Mouse (Mus musculus) common myeloid progenitor, adult 5-6 weeks (primary cell): ENCODE measurements at regions not wholly inside any gene's neighbourhood (a gene's known extent, or its start where the extent isn't known, plus 50 kb on each side); places are given as distances from the start of the nearest gene placed in this dataset.
"Not testable (repeated sequence)": the region's sequence is repeated elsewhere in the genome, so short reads cannot be mapped to it uniquely, and the experiment has no call there.

Experiments
- ATAC-seq: replicated peaks from 2 replicates; pipeline ENCODE4 v1.8.0; 2016; ENCODE audit warnings: low read depth, mild to moderate bottlenecking, moderate TSS enrichment, inconsistent platforms; ENCODE audit not compliant: poor library complexity, severe bottlenecking

DNA sequence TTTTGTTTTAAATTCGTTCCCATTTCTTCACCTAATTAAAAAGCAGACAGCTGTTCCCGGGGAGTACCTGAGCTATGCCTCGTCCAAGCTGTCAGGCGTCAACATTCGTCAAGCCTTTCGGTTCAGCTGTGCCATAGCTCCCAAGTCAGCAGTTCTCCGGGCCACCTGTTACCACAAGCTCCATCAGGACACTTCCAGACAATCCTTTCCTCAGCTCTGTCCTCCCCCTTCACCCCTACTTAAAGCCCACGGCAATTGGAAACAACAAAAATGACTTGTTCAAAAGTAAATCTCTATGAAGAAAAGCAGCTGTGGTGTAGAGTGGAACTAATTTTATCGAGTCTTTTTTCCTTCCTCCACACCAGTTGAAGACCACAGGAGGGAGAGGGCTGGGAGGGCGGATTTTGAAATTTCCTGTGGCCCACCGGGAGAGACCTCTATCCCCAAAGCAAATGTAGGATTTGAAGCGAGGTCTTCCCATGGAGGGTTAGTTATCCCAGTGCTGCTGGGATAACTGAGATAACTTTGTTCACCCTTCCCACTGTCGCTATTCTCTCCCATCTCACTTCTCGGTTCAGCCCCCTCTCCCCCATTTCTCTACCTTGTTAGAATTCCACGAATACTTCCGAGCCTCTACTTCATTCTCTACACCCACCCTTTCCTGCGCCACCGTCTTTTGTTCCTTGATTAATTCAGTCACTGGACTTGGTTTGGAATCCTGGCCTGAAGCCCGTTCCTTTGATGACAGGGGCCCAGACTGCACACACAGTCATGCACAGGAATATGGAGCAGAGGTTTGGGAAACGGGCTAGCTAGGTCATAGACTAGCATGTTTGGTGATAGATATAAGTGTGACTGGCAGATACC lies 193.1 kb upstream of the Ccdc54 start:
- ATAC-seq: no peak

DNA sequence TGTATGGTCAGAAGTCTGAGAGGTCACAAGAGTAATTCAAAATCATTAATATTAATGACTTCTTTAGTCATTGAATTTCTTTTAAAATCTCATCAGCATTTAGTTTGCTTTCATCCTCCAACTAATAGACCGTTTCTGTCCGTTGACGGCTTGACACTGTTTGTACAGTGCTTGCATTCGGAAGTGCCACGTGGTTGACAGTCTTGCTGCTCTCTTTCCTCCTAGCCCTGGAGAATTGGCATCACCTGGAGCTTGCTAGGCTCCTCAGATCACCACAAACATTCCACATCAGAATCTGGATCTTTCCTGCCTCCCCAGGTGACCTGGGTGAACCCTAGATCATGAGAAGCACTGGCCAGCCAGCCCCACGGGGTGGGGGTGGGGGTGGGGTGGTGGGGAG lies 192.3 kb upstream of the Ccdc54 start:
- ATAC-seq: no peak

DNA sequence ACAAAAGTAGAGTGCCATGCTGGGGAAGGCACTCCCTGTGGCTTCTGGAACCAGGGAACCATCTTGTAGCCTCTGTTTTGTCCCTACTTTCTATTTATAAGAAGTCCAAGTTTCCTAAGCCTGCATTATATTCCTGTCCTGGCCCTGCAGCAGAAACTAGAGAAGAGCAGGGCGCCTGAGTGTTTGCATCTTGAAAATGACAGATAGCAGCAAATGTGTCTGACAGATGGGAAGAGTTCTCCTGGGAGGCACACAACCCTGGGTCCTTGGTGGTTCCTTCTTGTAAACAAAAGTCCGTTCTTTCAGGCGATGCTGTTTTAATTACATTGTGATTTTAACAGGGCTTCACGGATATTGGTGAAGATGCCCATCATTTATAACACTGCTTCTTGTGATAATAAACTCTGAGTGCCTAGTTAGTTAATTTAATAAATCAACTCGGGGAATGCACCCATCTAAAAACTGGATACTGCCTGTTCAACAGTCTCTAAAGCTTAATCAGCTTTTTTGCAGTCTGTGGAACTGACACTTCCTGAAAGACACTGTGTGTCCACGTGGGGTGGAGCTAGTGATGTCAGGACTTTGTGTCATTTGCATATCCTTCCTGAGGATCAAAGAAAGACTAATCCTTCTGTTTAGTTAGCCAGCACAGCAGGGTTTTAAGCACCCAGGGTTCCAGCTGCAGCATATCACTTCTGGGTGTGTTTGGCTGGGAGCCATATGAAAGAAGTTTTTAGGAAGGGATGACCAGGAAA lies 188.3 kb upstream of the Ccdc54 start:
- ATAC-seq: peak; percentile 93

DNA sequence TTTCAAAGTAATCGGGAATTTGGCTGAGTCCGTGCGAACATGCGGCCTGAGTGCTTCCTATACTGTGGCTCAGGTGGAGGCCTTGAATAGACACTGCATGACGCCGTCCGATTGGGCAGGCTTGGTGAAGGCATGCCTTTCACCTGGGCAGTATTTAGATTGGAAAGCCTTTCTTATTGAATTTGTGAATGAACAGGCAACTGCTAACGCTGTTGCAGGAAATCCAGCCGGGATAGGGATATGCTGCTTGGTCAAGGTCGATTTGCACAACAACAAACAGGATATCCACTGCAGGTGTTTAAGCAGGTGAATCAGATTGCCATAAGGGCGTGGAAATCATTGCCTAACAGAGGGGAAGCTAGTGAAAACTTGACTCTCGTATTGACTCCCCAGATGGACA lies 183.7 kb upstream of the Ccdc54 start:
- ATAC-seq: not testable (repeated sequence)

DNA sequence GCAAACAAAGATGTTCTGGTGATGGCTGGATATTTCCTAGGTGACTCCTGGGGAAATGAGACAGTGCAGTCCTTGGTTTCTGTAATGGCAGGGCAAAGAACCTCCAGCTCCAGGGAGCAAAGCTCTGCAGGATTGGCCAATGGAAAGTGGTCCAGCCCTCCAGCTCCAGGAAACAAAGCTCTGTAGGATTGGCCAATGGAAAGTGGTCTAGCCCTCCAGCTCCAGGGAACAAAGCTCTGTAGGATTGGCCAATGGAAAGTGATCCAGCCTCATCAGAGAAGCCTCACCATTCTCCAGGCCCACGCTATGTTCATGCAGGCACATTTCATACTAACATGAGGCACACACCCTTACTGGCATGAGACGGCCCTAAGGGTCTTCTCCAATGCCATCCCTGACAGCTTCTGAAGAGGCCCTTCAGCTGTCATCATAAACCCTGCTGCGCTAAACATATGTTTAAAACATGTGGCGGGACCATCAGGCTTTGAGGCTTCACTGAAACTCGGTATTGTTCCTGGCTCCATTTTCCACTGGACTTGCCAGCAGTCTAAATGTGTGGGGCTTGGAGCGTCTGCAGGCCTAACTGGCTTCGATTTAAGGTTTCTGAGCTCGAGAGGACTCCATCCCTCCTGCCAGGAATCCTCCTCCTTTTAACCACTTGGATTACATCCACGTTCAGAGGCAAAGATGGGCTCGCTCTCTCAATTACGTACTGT lies 175.3 kb upstream of the Ccdc54 start:
- ATAC-seq: no peak

DNA sequence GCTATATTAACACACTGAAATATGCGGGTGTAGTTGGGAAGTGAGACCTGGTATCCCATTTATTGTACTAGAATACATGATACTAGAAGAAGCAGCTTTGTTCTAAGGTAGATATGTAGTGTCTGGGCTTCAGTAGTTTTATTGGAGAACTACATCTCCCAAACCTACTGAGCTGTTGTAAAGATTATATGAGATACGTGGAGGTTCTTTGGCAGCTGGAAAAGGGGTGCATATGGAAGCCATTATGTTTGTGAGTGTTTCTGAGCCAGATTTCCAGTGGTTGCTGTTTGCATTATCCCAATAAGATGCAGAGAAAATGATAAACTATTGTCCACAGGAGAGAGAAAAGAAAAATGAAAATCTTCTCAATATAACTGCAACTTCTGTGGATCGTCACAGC lies 171.1 kb upstream of the Ccdc54 start:
- no peak for ATAC-seq

DNA sequence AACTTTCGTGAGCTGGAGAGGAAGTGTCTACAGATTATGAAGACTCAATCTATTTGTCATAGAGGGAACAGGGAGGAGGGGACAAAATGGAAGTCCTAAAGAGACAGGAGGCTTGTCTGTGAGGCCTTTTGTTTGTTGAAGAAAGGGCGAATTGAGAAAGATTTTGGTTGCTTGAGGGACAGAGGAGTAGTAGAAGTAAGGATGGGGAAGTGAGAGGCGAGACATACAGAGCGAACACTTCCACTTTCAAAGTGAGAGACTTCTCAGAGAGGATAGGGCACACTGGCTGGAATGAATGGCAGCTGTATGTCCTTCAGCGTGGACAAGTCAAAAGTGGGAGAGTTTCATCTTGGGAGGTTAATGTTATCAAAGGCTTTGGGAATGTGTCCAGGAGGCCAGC lies 169.0 kb upstream of the Ccdc54 start:
- peak; percentile 69 for ATAC-seq

DNA sequence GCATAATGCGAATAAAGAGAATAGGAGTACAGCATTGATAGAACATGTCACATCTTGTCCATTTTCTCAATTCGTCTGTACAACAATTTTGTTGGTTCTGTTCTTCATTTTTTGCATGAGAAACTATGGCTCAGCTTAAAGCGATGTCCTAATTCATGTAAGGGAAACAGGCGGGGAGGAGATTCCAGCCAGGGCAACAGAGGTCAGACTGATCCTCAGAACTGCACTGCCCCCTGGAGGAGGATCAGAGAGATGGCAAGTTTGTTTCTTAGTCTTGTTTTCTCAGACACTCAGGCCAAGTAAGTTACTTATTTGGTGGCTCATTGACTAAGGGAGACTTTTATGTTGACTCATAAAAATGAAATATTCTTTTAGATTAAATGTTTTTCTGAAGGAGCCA lies 165.7 kb upstream of the Ccdc54 start:
- ATAC-seq: peak; percentile 90

DNA sequence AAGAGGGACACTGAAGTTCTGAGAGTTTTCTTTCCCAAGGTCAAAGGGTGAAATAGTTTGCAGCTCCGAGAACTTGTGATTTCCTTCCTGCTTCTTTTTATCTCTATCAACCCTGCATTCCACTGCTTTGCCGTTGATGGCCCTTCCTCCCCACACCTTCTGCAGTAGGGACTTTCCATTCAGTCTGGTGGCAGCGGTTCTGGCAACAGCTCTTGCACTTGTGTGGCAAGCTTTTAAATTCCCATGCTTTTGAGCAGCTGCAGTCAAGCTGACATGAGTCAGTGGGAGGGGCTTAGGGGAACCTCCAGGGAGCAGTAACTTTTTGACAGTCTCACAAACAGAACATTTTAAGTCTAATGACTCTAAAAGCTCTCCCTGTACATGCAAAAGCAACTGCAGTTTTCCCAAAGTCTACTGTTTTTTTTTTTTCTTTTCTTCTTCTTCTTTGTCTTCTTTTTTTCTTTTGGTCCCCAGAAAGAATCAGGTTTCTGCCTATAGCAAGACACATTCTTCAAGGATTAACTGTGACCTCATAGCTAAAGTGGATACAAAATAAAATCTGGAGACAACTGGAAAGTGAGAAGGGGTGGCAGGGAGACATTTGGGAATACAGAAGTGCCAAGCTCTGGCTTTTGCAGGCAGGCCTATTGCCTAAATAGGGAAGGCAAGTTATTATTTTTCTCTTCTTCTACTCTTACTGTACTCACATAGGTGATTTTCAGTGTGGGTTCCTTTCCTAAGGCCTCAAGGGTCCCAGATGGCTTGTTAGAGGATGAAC lies 162.8 kb upstream of the Ccdc54 start:
- peak; percentile 69 for ATAC-seq

DNA sequence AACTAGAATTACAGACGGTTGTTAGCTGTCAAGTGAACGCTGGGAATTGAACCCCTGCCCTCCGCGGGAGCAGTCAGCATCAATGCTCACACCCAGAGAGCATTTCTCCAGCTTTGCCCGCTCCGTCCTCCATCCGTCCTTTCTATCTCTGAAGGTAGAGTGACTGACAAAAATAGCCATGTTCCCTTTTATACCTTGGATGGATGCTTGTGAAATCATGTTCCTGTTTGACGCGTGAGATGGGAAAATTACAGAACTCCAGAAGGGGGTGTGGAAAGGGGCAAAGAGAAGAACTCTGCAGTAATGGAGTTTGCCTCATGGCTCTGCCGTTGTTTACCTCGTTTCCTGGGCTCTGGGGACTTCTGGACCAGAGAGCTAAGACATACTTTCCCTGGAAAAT lies 162.1 kb upstream of the Ccdc54 start:
- no peak for ATAC-seq

DNA sequence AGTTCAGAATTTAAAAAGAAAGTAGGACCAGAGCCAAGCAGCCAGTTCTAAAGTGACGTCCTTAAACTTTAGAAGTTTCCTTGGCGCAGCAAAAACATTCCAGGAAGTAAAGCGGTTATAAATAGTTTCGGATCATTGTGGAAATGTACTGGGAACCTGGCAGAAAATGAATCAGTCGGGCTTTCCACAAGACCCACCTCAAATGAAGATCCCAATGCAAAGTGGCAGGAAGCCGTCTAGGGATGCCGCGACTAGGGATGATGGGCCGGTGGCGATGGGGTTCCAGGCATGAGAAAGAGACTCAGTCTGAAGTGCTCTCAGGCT lies 161.3 kb upstream of the Ccdc54 start:
- ATAC-seq: no peak

DNA sequence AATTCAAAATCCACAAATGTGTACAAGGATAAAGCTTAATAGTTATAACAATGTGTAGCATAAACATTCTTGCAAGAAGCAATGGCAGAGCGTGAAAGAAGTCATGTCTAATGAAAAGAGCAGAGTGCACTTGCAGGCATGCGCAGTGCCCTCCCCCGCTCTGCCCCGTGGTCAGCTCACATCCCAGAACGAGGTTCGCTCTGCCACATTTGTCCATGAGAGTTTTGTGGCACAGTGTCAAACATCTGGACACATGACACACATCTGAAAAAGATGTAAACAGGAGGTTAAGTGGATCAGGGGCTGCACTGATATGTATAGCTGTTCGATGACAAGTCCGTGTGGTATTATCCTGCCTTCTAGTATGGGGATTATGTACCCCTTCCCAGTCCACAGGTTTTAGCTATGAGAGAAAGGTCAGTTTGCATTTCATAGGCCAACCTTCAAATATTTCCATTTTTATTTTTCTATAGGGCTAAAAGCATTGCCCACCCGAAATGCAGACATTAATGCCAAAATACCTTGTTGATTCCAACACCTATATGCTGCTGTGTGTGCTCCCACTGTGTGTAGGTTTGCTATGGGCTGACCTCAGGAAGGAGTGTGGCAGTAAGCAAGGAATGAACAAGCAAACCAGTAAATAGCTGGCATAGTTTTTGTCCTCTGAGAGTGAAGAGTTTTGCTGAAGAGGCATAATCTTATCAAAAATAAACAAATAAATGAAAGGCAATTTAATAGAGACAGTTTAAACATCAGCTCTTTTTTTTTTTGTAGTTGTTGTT lies 160.7 kb upstream of the Ccdc54 start:
- ATAC-seq: no peak

DNA sequence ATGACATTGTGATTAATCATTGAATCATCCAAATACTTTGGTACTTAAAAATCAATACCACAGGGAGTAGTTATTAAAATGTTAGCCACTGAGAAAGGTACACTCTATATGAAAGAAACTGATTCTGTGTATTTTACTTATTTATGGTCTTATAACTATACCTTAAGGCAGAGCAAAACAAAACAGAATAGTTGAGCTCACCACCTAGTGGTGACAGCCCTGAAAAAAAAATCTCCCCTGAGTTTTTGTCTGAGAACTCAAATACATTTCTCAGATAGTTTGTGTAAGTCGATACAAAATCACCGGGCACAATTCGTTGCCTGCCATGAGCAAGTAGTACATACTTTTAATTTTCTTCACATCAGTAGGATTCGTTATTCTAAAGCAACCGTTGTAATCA lies 156.7 kb upstream of the Ccdc54 start:
- no peak for ATAC-seq

DNA sequence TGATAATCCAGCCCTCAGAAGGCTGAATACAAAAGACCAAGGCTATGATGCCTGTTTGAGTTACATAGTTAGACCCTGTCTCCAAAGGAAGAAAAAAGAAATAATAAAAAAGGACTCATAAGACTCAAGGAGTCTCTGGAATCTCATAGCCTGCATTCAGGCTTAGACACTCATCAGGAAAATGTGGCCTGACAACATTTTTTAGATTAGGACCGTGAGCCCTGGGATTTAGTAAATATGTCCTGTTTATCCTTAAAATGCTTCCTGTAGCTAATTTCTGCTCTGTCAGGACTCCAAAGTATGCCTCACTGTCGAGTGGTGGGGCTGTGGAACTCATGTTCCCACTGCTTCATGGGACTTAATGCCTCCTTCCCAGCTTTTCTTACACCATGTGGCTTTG lies 154.8 kb upstream of the Ccdc54 start:
- ATAC-seq: no peak

DNA sequence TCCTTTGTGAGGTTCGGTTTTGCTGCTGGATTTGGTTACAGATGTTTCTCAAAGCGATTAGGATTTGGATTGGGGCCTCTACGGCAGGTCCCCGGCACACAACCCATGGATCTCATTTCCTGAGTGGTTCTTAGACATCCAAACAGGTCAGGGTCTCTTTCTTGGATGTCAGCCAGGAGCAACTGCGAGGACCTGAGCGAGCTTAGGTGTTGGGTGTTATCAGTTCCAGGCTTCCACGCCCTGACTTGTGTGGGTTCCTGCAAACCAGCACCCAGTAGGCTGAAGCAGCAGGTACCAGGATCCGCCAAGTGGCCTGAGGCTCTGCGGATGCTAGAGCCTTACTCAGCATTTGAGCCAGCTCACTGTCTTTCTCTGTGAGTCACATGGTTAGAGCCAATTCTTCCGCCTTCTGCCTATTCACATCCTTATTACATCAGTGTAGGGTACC lies 146.5 kb upstream of the Ccdc54 start:
- ATAC-seq: peak; percentile 36

DNA sequence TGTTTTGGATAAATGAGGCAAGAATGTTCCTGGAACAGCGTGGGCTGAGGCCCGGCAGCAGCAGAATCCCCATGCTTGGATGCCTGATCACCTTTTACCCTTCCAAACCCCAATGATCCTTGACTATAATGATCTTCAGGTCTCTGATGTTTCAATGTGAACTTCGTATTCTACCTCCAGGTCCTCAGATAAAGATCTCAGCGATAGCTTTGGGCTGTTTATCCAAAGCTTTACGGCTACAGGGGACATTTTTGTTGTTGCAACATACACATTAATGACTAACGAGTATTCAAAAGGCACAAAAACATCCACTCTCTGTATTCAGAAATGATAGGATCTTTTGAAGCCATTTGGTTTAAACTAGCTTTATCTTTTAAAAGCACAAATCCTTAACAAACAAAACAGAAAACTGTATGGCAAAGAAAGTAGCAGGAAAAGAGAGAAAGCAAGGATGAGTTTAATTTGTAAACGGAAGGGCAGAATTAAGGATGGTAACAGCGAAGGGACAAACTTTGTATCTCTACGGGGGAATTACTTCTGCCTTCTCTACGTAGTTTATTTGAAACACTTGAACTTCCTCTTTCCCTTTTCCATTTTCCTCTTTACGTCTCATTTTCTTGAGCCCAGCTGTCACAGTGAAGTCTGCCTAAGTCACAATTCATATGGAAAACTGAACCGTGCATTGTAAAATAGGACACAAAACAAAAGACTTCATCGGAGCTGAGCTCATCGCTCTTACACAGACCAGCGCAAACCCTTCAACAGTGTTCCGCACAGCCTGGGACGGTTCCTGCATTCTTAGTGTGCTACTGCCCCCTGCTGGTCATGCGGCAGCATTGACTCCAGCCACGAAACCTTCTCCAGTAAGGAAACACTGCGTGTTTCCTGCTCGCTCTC lies 145.4 kb upstream of the Ccdc54 start:
- ATAC-seq: peak; percentile 76

DNA sequence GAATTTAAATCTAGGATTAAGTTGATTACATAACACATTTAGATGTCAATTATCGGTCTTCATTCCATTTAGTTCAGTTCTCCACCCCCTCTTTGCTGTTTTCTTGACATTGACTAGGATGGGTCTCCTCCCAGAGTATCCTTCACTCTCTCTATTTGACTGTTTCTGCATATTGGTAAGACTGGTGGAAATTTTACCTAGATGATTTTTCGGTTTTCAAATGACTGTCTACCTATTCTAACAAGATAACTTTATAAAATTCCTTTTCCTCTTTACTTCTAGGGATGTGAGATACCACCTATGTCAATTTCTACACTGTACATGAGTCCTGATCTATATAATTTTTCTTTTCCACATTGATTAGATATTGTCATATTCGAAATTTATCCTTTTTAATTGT lies 142.4 kb upstream of the Ccdc54 start:
- ATAC-seq: no peak
